18 mouse cellular contexts compared by ENCODE assay signal in genomic region chr12:80360321-80360720, GRCm38 (mm10).
A peak's percentile ranks its signal among the peaks of the same experiment; 100 is the strongest.
DNase-seq lines count a peak whose midpoint lies in the region; ATAC-seq and TF ChIP-seq lines count a peak whose summit lies in the region.
"Had no signal": no experiment of that assay in that cellular context is flagged by ENCODE, and none has a peak within 500 bp of the region (broad histone marks: within the 10 kb centered on the region; RNA-seq: fewer than 3 reads in every experiment).

No protein-coding gene starts in this region.

- H3K36me3 ChIP-seq in heart, embryonic 13.5 days, result peaks cover 30% of the 10 kb centered on the region
- peaks cover 17% of the 10 kb centered on the region for H3K36me3 ChIP-seq in lung, embryonic 15.5 days
- H3K36me3 ChIP-seq in limb, embryonic 13.5 days, result peaks cover 38% of the 10 kb centered on the region

- no peak for ATAC-seq in heart, embryonic 13.5 days (ENCODE audit: extremely low read depth, insufficient number of reproducible peaks, low FRiP score, low TSS enrichment)
- peak; percentile 76 for ATAC-seq in lung, embryonic 15.5 days (ENCODE audit: borderline replicate concordance, extremely low read depth, low FRiP score, low TSS enrichment)
- ATAC-seq in limb, embryonic 13.5 days (ENCODE audit: low FRiP score, low read depth), result peak; percentile 70; the same call in 1 of the 2 replicates
- ATAC-seq in activated CD4-positive, CD25-positive, alpha-beta regulatory T cell, adult 4 months, result no peak
- ATAC-seq: hindbrain, embryonic 16.5 days; liver, embryonic 12.5 days; midbrain, embryonic 15.5 days had no signal

- H3K4me1 ChIP-seq in heart, embryonic 13.5 days, result peaks cover 27% of the 10 kb centered on the region
- peaks cover 10% of the 10 kb centered on the region for H3K4me1 ChIP-seq in lung, embryonic 15.5 days
- H3K4me1 ChIP-seq in lung, adult 2 months (ENCODE audit: control insufficient read depth, insufficient read depth, low read length), result peaks cover 8% of the 10 kb centered on the region; the same call in 1 of the 2 replicates
- peaks cover 29% of the 10 kb centered on the region for H3K4me1 ChIP-seq in limb, embryonic 13.5 days

- 0 out of 2 replicates have a peak overlapping the region, but pooled peaks have one; percentile 2 for H3K4me2 ChIP-seq in heart, embryonic 13.5 days
- H3K4me2 ChIP-seq in lung, embryonic 15.5 days, result no peak overlapping the region
- no peak overlapping the region for H3K4me2 ChIP-seq in limb, embryonic 13.5 days (replicated peaks)
- H3K4me2 ChIP-seq: liver, embryonic 12.5 days; midbrain, embryonic 15.5 days had no signal

- DNase-seq in heart, adult 9 months (ENCODE audit: low spot score in 2 of 2), result no peak
- DNase-seq in lung, adult 2 months, result no peak
- peak; percentile 24 for DNase-seq in MN1 (ENCODE audit: low spot score)
- no peak for DNase-seq in gastrocnemius, postnatal 10 days
- DNase-seq: adrenal gland, postnatal 10 days; cerebellum, adult 8-10 months; kidney, adult 2 months; kidney, postnatal 25 days; layer of hippocampus, adult 9-11 months; right cerebral cortex, postnatal 4 days had no signal

- no peak for TF ChIP-seq CTCF in lung, adult 2 months (IDR thresholded peaks at IDR 0.05; ENCODE audit: insufficient read depth, low read length)

- H3K27me3 ChIP-seq in heart, embryonic 13.5 days (replicated peaks), result no peaks in the 10 kb centered on the region
- H3K27me3 ChIP-seq in lung, embryonic 15.5 days, result no peaks in the 10 kb centered on the region
- no peaks in the 10 kb centered on the region for H3K27me3 ChIP-seq in limb, embryonic 13.5 days
- H3K27me3 ChIP-seq: liver, embryonic 12.5 days; midbrain, embryonic 15.5 days had no signal

- 28% methylated on average over 5 of the region's 5 CpGs for WGBS in heart, embryonic 13.5 days
- WGBS in lung, embryonic 15.5 days, result 31% methylated on average over 5 of the region's 5 CpGs
- WGBS in lung, adult 2 months, result 57% methylated on average over 5 of the region's 5 CpGs
- 42% methylated on average over 5 of the region's 5 CpGs for WGBS in limb, embryonic 13.5 days

- peak overlapping the region; percentile 70 for H3K27ac ChIP-seq in heart, embryonic 13.5 days (replicated peaks)
- 0 out of 2 replicates have a peak overlapping the region, but pooled peaks have one; percentile 29 for H3K27ac ChIP-seq in lung, embryonic 15.5 days
- peak overlapping the region; percentile 44; the same call in 1 of the 2 replicates for H3K27ac ChIP-seq in limb, embryonic 13.5 days
- H3K27ac ChIP-seq: forebrain, embryonic 10.5 days; liver, embryonic 12.5 days; midbrain, embryonic 15.5 days had no signal

- H3K4me3 ChIP-seq in heart, embryonic 13.5 days, result no peak overlapping the region
- H3K4me3 ChIP-seq in lung, embryonic 15.5 days, result no peak overlapping the region
- H3K4me3 ChIP-seq in lung, adult 2 months (replicated peaks; ENCODE audit: extremely low read depth, low read depth, low read length), result no peak overlapping the region
- no peak overlapping the region for H3K4me3 ChIP-seq in limb, embryonic 13.5 days
- H3K4me3 ChIP-seq: forebrain, embryonic 10.5 days; liver, embryonic 12.5 days; midbrain, embryonic 15.5 days had no signal

- H3K9ac ChIP-seq in heart, embryonic 13.5 days, result no peak overlapping the region
- H3K9ac ChIP-seq in lung, embryonic 15.5 days, result no peak overlapping the region
- H3K9ac ChIP-seq in limb, embryonic 13.5 days, result no peak overlapping the region
- H3K9ac ChIP-seq: liver, embryonic 12.5 days; midbrain, embryonic 15.5 days had no signal

- TF ChIP-seq POLR2A in lung, adult 2 months (IDR thresholded peaks at IDR 0.05; ENCODE audit: borderline replicate concordance, extremely low read depth, low read depth, low read length), result no peak

- no peaks in the 10 kb centered on the region for H3K9me3 ChIP-seq in heart, embryonic 13.5 days
- no peaks in the 10 kb centered on the region for H3K9me3 ChIP-seq in lung, embryonic 15.5 days
- H3K9me3 ChIP-seq in limb, embryonic 13.5 days, result no peaks in the 10 kb centered on the region
- H3K9me3 ChIP-seq: forebrain, embryonic 10.5 days; liver, embryonic 12.5 days; midbrain, embryonic 15.5 days had no signal

Comparison
In these comparisons a context has a peak if more than half of its experiments do, and no peak if none do; other contexts are left out.
1. ATAC-seq: peak in lung, embryonic 15.5 days (single experiment) and limb, embryonic 13.5 days (single experiment); none in heart, embryonic 13.5 days (single experiment) and activated CD4-positive, CD25-positive, alpha-beta regulatory T cell, adult 4 months (single experiment).
2. Peak in every context shown above with its lines, with median percentiles within 50 percentile points of each other: H3K27ac ChIP-seq.